Mouse (Mus musculus): ENCODE data around the gene Glra3. TPM values are rescaled to one million over a fixed set of nuclear protein-coding genes. Genes with fewer than 3 reads are reported as not detected.

Glra3 gene
- 0.09 TPM for polyA plus RNA-seq (2014; fragmentation: Illumina TruSeq; extraction: RNeasy Lipid Tissue Mini Kit (QIAGEN cat#74804))

DNA sequence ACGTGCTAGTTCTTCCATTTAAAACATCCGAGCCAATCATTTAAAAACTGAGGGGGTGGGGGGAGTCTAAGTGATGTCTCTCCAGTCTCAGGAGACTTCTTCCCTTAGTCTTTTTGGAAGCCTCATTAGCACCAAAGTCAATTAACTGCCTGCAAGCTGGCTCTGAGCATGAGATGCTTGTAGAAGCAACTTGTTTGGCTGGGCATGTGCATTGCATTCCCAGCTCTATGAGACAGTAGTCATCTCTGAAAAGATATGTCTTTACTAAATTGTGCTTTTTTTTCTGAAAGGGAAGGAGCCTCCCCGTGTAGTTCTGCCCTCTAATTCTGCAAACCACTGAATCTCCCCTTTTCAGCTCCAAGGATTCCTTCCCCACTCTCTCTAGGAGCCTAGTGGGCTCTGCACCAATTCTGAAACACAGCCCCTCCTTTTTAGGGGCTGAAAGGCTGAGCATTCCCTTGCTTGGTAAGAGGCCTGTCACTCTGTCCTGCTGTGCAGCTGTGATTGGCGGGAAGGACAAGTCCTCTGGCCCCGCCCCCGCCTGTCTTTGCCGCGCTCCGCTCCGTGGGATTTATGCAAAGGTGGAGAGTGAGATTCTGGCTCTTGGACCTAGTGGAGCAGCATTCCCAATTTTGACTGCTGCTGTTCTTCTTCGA lies at the start of gene Glra3:
Glra3 (plus strand) TSS at position 591 of the 656 bp plus-strand sequence.

DNA sequence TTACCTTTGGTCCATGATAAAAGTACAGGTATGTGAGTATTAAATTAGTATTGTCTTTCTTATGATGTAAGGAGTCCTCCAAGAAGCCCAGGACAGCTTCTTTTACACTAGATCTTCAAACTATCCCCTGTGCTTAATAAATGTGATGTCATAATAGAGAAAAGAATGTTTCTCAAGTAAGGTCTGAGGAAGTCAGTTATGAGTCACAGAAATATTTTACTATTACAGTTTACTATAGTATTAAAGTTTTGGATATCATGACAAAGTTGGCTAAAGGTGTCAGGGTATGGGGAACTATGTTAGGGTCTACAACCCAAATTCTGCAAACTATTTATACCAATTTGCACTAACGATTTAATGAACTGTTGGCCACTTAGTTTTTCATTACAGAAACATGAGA lies 33.4 kb upstream of the Glra3 start, which contains the start of gene Adam29:
Adam29 (minus strand) TSS at position 101 of the 400 bp plus-strand sequence.

Other genes starting within 250 kb of the Glra3 start
- gene Adam29, start 33.5 kb upstream of the Glra3 start, polyA plus RNA-seq (2014; fragmentation: Illumina TruSeq; extraction: RNeasy Lipid Tissue Mini Kit (QIAGEN cat#74804)) = not detected

Measured in ovary, adult 10 weeks (tissue).